Mouse (Mus musculus) adrenal gland, postnatal 10 days (tissue): Measurements from ENCODE around the gene Kif24. TPM values are rescaled to one million over a fixed set of nuclear protein-coding genes. Genes with fewer than 3 reads are reported as not detected.

Source experiments
- DNase-seq: peaks from one replicate; pipeline ENCODE4 v3.0.0; 2021; ENCODE audit warnings: mixed read lengths
- long read RNA-seq, 2 experiments: library from polyadenylated mRNA; stranded (forward); transcript quantifications; one replicate each; pipeline ENCODE4 v2.0.0; 2021
- total RNA-seq, 2 experiments: library from RNA; stranded (reverse); gene quantifications; 2 replicates each; pipeline ENCODE4 v1.2.3; 2021

Kif24 gene
- total RNA-seq = 1 to 10 TPM; 2.8 to 4.5 TPM
- long read RNA-seq, experiment 1 = 0 reads
- long read RNA-seq, experiment 2 = 0 reads

GRCm38 (mm10) chr4:41464345-41465286 is at the start of gene Kif24, which contains the start of gene Nudt2:
Kif24 (minus strand) TSS chr4:41464887.
Nudt2 (plus strand) TSS chr4:41465151.
- peak; percentile 96 for DNase-seq

- no peak for DNase-seq
Measured at GRCm38 (mm10) chr4:41513714-41514113, 49.0 kb upstream of the Kif24 start.

- DNase-seq = no peak
Measured at GRCm38 (mm10) chr4:41513309-41513708, 48.6 kb upstream of the Kif24 start.

GRCm38 (mm10) chr4:41507998-41508397 is 43.3 kb upstream of the Kif24 start:
- DNase-seq = no peak

- no peak for DNase-seq
Measured at GRCm38 (mm10) chr4:41507326-41507924, 42.7 kb upstream of the Kif24 start.

- DNase-seq = peak; percentile 95
Measured at GRCm38 (mm10) chr4:41506906-41507305, 42.2 kb upstream of the Kif24 start.

GRCm38 (mm10) chr4:41506156-41506555 is 41.5 kb upstream of the Kif24 start:
- peak; percentile 76 for DNase-seq

- DNase-seq = peak; percentile 43
Measured at GRCm38 (mm10) chr4:41505131-41505551, 40.5 kb upstream of the Kif24 start.

- DNase-seq = no peak
Measured at GRCm38 (mm10) chr4:41504325-41504724, 39.6 kb upstream of the Kif24 start.

GRCm38 (mm10) chr4:41502986-41503412 is 38.3 kb upstream of the Kif24 start, which contains the start of gene AI464131:
AI464131 (minus strand) TSS chr4:41503076.
- peak; percentile 100 for DNase-seq

- DNase-seq = peak; percentile 50
Measured at GRCm38 (mm10) chr4:41502171-41502940, 37.7 kb upstream of the Kif24 start.

- DNase-seq = no peak
Measured at GRCm38 (mm10) chr4:41500787-41501186, 36.1 kb upstream of the Kif24 start.

GRCm38 (mm10) chr4:41499619-41500018 is 34.9 kb upstream of the Kif24 start:
- no peak for DNase-seq

GRCm38 (mm10) chr4:41498921-41499391 is 34.3 kb upstream of the Kif24 start:
- peak; percentile 36 for DNase-seq

GRCm38 (mm10) chr4:41497995-41498845 is 33.5 kb upstream of the Kif24 start:
- no peak for DNase-seq

- peak; percentile 46 for DNase-seq
Measured at GRCm38 (mm10) chr4:41497579-41497978, 32.9 kb upstream of the Kif24 start.

GRCm38 (mm10) chr4:41497046-41497445 is 32.4 kb upstream of the Kif24 start:
- no peak for DNase-seq

GRCm38 (mm10) chr4:41495850-41496249 is 31.2 kb upstream of the Kif24 start:
- peak; percentile 33 for DNase-seq

- DNase-seq = no peak
Measured at GRCm38 (mm10) chr4:41495076-41495475, 30.4 kb upstream of the Kif24 start.

GRCm38 (mm10) chr4:41494378-41494777 is 29.7 kb upstream of the Kif24 start:
- DNase-seq = no peak

GRCm38 (mm10) chr4:41493464-41494116 is 28.9 kb upstream of the Kif24 start:
- peak; percentile 53 for DNase-seq
